Mouse (Mus musculus) cortical plate, adult 2 months (tissue): ENCODE measurements around the gene Myh9. TPM values are rescaled to one million over a fixed set of nuclear protein-coding genes. Genes with fewer than 3 reads are reported as not detected.
"Not testable (repeated sequence)": the region's sequence is repeated elsewhere in the genome, so short reads cannot be mapped to it uniquely, and the experiment has no call there.

Experiments used
- H3K27ac ChIP-seq: fragments of 200-500 bp; 2 replicates; pipeline ENCODE4 v1.5.1; 2012; ENCODE audit warnings: low read length, control low read depth, inconsistent platforms; ENCODE audit not compliant: insufficient read depth
- H3K4me1 ChIP-seq: fragments of 200-500 bp; 2 replicates; pipeline ENCODE4 v1.6.1; 2011; ENCODE audit warnings: low read length; ENCODE audit not compliant: control insufficient read depth, insufficient read depth
- H3K4me3 ChIP-seq: fragments of 200-500 bp; 2 replicates; pipeline ENCODE4 v1.5.1; 2011; ENCODE audit warnings: mild to moderate bottlenecking, low read length, control low read depth; ENCODE audit not compliant: insufficient read depth
- CTCF ChIP-seq: fragments of 200-500 bp; IDR thresholded peaks from 2 replicates; pipeline ENCODE4 v1.5.1; 2011; ENCODE audit warnings: mild to moderate bottlenecking, control low read depth, low read length; ENCODE audit not compliant: insufficient read depth; ENCODE audit errors: extremely low read depth
- POLR2A ChIP-seq: fragments of 200-500 bp; IDR thresholded peaks from 2 replicates; pipeline ENCODE4 v1.6.1; 2011; ENCODE audit warnings: mild to moderate bottlenecking, low read length, control low read depth; ENCODE audit not compliant: insufficient read depth; ENCODE audit errors: extremely low read depth
- polyA plus RNA-seq: library from polyadenylated mRNA; depleted of rRNA; stranded (reverse); fragments of >200 nt; gene quantifications from 2 replicates; pipeline ENCODE4 v1.2.3, GENCODE M21; 2012

Gene Myh9
- polyA plus RNA-seq, 1 experiment = 32.6 TPM

DNA sequence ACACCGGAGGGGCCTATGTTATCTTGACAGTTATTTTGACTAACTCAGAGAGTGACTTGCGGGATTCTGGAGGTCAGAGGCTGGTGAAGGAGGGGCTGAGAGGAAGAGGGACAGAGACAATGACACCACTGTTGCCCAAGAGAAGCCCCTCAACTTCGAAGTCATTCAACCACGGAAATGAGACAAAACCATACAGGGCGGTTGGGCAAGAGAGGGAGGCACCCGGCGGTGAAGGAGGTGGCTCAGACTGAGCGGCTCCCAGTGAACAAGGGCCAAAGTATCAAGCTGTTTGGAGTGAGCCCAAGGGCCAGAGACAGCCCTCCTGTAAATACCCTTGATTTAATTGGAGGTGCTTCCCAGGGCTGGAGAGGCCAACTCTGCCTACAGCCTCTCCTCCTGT lies 13.3 kb upstream of the Myh9 start:
- Histone ChIP-seq H3K4me3 (no peak overlapping the region), H3K4me1 (peaks cover 2% of the 10 kb centered on the region; the same call in 1 of the 2 replicates), H3K27ac (no peak overlapping the region)
- TF ChIP-seq CTCF = no peak
- TF ChIP-seq POLR2A = no peak

DNA sequence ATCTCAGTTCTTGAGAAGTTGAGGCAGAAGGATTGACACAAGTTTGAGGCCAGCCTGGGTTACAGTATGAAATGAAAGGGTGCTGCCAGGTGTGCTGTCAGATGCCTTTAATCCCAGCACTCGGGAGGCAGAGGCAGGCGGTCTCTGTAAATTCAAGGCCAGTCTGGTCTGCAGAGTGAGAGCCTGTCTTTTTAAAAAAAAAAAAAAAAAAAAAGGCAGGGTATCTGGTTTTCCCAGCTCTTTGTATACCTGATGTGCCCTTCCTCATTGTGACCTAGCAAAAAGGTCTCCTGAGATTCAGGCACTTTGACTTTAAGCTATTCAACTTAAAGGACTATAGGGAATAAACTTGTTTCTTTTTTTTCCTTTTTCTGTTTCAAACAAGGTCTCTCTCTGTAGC lies 10.0 kb upstream of the Myh9 start:
- TF ChIP-seq CTCF (no peak), POLR2A (no peak)
- H3K4me3 ChIP-seq = no peak overlapping the region

DNA sequence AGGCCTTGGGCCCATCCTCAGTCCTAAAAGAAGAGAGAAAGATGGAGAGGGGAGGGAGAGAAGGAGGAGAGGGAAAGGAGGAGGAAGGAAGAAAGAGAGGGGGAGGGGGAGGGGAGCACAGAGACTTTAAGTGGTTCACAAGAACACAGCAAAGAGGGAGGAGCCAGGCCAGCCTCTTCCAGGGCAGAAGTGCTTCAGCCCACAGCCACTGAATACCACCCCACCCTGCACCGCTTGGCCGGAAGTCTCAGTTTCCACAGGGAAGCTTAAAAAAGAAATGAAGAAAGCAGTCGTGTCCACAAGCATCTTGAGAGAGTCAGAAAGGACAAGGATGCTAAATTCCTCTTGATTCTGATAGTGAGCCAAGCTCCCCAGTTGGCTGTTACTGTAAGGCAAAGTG lies 9.2 kb upstream of the Myh9 start:
- no peak overlapping the region for H3K27ac ChIP-seq
- no peaks in the 10 kb centered on the region for H3K4me1 ChIP-seq
- H3K4me3 ChIP-seq = no peak overlapping the region
- TF ChIP-seq CTCF = no peak
- no peak for TF ChIP-seq POLR2A

More for the DNA sequence above, 10.0 kb upstream of the Myh9 start:
- H3K27ac ChIP-seq = no peak overlapping the region
- no peaks in the 10 kb centered on the region for H3K4me1 ChIP-seq

GRCm38 (mm10) chr15:77849572-77850229 lies 7.7 kb upstream of the Myh9 start:
- Histone ChIP-seq H3K4me1 (no peaks in the 10 kb centered on the region), H3K27ac (no peak overlapping the region), H3K4me3 (no peak overlapping the region)
- TF ChIP-seq POLR2A = no peak
- TF ChIP-seq CTCF = no peak

- TF ChIP-seq CTCF = no peak
- TF ChIP-seq POLR2A = no peak
- Histone ChIP-seq H3K4me1 (no peaks in the 10 kb centered on the region), H3K4me3 (no peak overlapping the region), H3K27ac (no peak overlapping the region)
Measured at GRCm38 (mm10) chr15:77849039-77849436, 7.1 kb upstream of the Myh9 start.

DNA sequence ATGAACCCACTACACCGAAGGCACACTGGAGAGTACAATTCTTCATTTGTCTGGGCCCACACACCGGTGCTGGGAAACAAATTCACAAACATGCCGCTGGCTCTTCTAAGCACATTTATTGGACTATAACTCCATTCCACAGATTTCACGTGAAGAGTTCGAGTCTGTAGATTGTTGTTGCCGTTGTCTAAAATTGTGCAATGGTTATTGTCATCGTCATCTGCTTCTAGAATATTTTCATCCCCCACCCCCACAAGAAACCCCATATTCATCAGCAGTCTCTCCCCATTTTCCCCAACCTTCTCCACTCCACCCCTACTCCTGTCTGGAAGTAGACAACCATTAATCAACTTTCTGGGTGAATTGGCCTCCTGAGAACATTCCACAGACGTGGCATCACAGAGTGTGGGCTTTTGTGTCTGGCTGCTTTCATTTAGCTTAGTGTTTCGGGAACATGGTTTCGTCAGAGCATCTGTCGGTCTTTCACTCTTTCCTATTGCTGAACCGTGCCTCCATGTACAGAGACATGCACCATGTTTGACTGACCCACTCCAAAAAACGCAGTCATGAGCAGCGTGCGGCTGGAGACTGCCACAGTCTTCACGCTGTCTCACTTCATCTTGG lies 6.6 kb upstream of the Myh9 start:
- TF ChIP-seq CTCF = no peak
- no peak for TF ChIP-seq POLR2A

DNA sequence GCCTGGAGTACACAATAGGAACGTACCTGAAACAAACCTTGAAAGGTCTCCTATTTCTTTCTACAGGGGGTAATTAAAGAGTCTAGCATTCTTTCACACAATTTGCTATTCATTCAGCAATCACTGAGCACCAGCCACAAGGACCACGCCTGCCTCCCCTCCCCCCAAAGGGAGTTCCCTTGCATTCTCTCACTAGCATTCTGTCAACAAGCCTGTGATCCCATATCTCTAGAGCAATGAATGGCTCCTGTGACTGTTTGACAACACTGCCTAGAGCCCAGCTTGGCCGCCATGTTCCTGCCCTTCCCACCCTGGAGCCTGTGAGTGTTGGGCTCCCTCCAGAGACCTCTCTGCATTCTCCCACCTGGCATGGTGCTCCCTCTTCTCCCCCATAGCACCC lies 5.9 kb upstream of the Myh9 start:
- Histone ChIP-seq H3K4me1 (no peaks in the 10 kb centered on the region), H3K27ac (no peak overlapping the region), H3K4me3 (no peak overlapping the region)
- no peak for TF ChIP-seq POLR2A
- no peak for TF ChIP-seq CTCF

More for the DNA sequence above, 6.6 kb upstream of the Myh9 start:
- Histone ChIP-seq H3K4me3 (no peak overlapping the region), H3K4me1 (no peaks in the 10 kb centered on the region), H3K27ac (no peak overlapping the region)

GRCm38 (mm10) chr15:77847108-77847507 lies 5.1 kb upstream of the Myh9 start:
- Histone ChIP-seq H3K4me3 (no peak overlapping the region), H3K4me1 (no peaks in the 10 kb centered on the region), H3K27ac (no peak overlapping the region)
- TF ChIP-seq CTCF = no peak
- TF ChIP-seq POLR2A = no peak

DNA sequence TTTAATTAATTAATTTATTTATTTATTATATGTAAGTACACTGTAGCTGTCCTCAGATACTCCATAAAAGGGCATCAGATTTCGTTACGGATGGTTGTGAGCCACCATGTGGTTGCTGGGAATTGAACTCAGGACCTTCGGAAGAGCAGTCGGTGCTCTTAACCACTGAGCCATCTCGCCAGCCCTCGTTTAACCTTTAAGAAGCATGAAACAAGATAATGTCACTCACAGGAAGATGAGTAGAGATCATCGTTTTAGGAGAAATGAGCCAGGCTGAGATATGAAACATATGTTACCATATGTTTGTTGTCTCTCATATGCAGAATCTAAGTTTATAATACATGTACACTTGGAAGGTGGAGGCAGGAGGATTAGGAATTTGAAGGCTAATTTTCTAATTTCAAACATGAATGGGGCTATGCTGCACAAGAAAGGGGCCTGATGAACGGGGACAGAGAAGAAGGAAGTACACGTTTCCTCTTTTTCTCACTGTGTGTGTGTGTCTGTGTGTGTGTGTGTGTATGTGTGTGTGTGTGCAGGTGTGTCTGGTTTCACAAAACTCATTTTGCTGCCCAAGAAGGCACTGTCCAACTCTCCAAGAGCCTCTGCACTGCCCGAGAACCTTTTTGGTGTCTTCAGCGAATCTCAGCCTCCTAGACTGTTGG lies 4.1 kb upstream of the Myh9 start:
- not testable (repeated sequence) for H3K27ac ChIP-seq, H3K4me1 ChIP-seq, H3K4me3 ChIP-seq

GRCm38 (mm10) chr15:77844955-77845635 lies 3.1 kb upstream of the Myh9 start:
- Histone ChIP-seq H3K27ac (no peak overlapping the region), H3K4me1 (0 out of 2 replicates have a peak, but pooled peaks cover 2% of the 10 kb centered on the region), H3K4me3 (no peak overlapping the region)
- TF ChIP-seq CTCF (no peak), POLR2A (no peak)
